Mouse (Mus musculus) heart, postnatal 0 days (tissue): ENCODE measurements around the gene Asb8.

Experiments
- CTCF ChIP-seq: IDR thresholded peaks from 2 replicates; pipeline ENCODE4 v1.5.1; 2016; ENCODE audit warnings: antibody characterized with exemption, control low read depth, low read depth
- EP300 ChIP-seq: IDR thresholded peaks from 2 replicates; pipeline ENCODE4 v1.6.1; 2016; ENCODE audit warnings: antibody characterized with exemption, low read depth

- TF ChIP-seq CTCF: no peak
- no peak for TF ChIP-seq EP300
Measured at GRCm38 (mm10) chr15:98098519-98098918, 66.9 kb downstream of the Asb8 start.
